Comparison of ENCODE assay signal across 7 mouse cellular contexts in genomic region chr3:115713417-115714048, GRCm38 (mm10). TPM values are rescaled to one million over a fixed set of nuclear protein-coding genes. Genes with fewer than 3 reads are reported as not detected.
DNase-seq lines count a peak whose midpoint lies in the region; ATAC-seq and TF ChIP-seq lines count a peak whose summit lies in the region.

No protein-coding gene starts in this region.

- H3K4me1 ChIP-seq in ES-Bruce4 (ENCODE audit: control insufficient read depth, insufficient read depth, low read length) = no peaks in the 10 kb centered on the region
- H3K4me1 ChIP-seq in bone marrow macrophage, adult 2 months (ENCODE audit: control insufficient read depth, insufficient read depth, low read length) = peaks cover 27% of the 10 kb centered on the region
- peaks cover 18% of the 10 kb centered on the region for H3K4me1 ChIP-seq in liver, embryonic 16.5 days (ENCODE audit: control insufficient read depth, low read depth, low read length)
- H3K4me1 ChIP-seq in small intestine, adult 2 months (ENCODE audit: control insufficient read depth, insufficient read depth, insufficient read length, low read length) = 0 out of 2 replicates have a peak, but pooled peaks cover 3% of the 10 kb centered on the region

- no peak overlapping the region for H3K27ac ChIP-seq in ES-Bruce4 (ENCODE audit: insufficient read depth, low read length)
- peak overlapping the region; percentile 48 for H3K27ac ChIP-seq in bone marrow macrophage, adult 2 months (ENCODE audit: insufficient read depth, low read depth, low read length)
- peak overlapping the region; percentile 31 for H3K27ac ChIP-seq in liver, embryonic 16.5 days (ENCODE audit: low read length)
- peak overlapping the region; percentile 49 for H3K27ac ChIP-seq in small intestine, adult 2 months (ENCODE audit: insufficient read depth, low read depth, low read length)

- no peak for TF ChIP-seq EP300 in ES-Bruce4 (IDR thresholded peaks at IDR 0.05; ENCODE audit: insufficient read depth, low read depth, low read length)

- H3K4me3 ChIP-seq in ES-Bruce4 (ENCODE audit: low read depth, low read length) = no peak overlapping the region
- H3K4me3 ChIP-seq in bone marrow macrophage, adult 2 months (ENCODE audit: insufficient read depth, low read length) = peak overlapping the region; percentile 86
- peak overlapping the region; percentile 67 for H3K4me3 ChIP-seq in liver, embryonic 16.5 days (ENCODE audit: low read depth, low read length)
- H3K4me3 ChIP-seq in small intestine, adult 2 months (ENCODE audit: low read depth, low read length) = peak overlapping the region; percentile 59

- peak; percentile 26 to 30 for DNase-seq in heart, postnatal 14 days
- no peak for DNase-seq in thymus, postnatal 36 days
- DNase-seq in thymus, postnatal 0 days (ENCODE audit: low spot score) = no peak

- peak overlapping the region; percentile 85 for H3K4me2 ChIP-seq in liver, embryonic 16.5 days (ENCODE audit: low read depth, low read length)

- no peak for ATAC-seq in liver, embryonic 16.5 days (ENCODE audit: low read depth)

- intact Hi-C loops in heart, postnatal 14 days (cut with DNase I) = loop anchor here (2.0 kb wide), 3 partner anchors 51 to 265 kb away; partner anchors contain the start of gene Dph5

- no peak for TF ChIP-seq POLR2A in ES-Bruce4 (IDR thresholded peaks at IDR 0.05; ENCODE audit: insufficient read depth, low read length)
- TF ChIP-seq POLR2A in bone marrow macrophage, adult 2 months (IDR thresholded peaks at IDR 0.05; ENCODE audit: borderline replicate concordance, low read depth, low read length) = no peak
- TF ChIP-seq POLR2A in small intestine, adult 2 months (IDR thresholded peaks at IDR 0.05; ENCODE audit: low read depth, low read length) = no peak

- 0 out of 2 replicates have a peak overlapping the region, but pooled peaks have one; percentile 1 for H3K9ac ChIP-seq in ES-Bruce4 (ENCODE audit: low read depth, poor library complexity, severe bottlenecking)
- H3K9ac ChIP-seq in liver, embryonic 16.5 days (ENCODE audit: low read depth, low read length) = peak overlapping the region; percentile 59

- no peaks in the 10 kb centered on the region for H3K9me3 ChIP-seq in ES-Bruce4 (replicated peaks; ENCODE audit: control insufficient read depth, insufficient read depth, low read length, poor library complexity, severe bottlenecking)
- no peaks in the 10 kb centered on the region for H3K9me3 ChIP-seq in liver, embryonic 16.5 days (replicated peaks; ENCODE audit: control insufficient read depth, low read length)

- no peaks in the 10 kb centered on the region for H3K36me3 ChIP-seq in ES-Bruce4 (ENCODE audit: control insufficient read depth, insufficient read depth, low read length, poor library complexity, severe bottlenecking)
- no peaks in the 10 kb centered on the region; the same call in 1 of the 2 replicates for H3K36me3 ChIP-seq in liver, embryonic 16.5 days (ENCODE audit: control insufficient read depth, insufficient read depth)
- H3K36me3 ChIP-seq in small intestine, adult 2 months (ENCODE audit: control insufficient read depth, insufficient read depth, low read length) = no peaks in the 10 kb centered on the region

- 5% methylated on average over 22 of the region's 22 CpGs for WGBS in liver, embryonic 16.5 days (ENCODE audit: insufficient replicate concordance)
- 31% methylated on average over 22 of the region's 22 CpGs for WGBS in small intestine, adult 2 months

- H3K27me3 ChIP-seq in ES-Bruce4 (ENCODE audit: control insufficient read depth, insufficient read depth, low read length, poor library complexity, severe bottlenecking) = no peaks in the 10 kb centered on the region
- no peaks in the 10 kb centered on the region for H3K27me3 ChIP-seq in liver, embryonic 16.5 days (ENCODE audit: control insufficient read depth, insufficient read depth, low read depth, low read length)
- peaks cover 18% of the 10 kb centered on the region; the same call in 1 of the 2 replicates for H3K27me3 ChIP-seq in small intestine, adult 2 months (ENCODE audit: control insufficient read depth, insufficient read depth, low read length)

- no peak for TF ChIP-seq CTCF in ES-Bruce4 (IDR thresholded peaks at IDR 0.05; ENCODE audit: low read depth, low read length)
- no peak for TF ChIP-seq CTCF in bone marrow macrophage, adult 2 months (IDR thresholded peaks at IDR 0.05; ENCODE audit: low read depth, low read length)
- no peak for TF ChIP-seq CTCF in small intestine, adult 2 months (IDR thresholded peaks at IDR 0.05; ENCODE audit: extremely low read depth, insufficient read length, insufficient replicate concordance, low read depth, low read length)

RNA-seq across cellular contexts. Expression of gene S1pr1, which starts 1.3 kb away (rescaled TPM):
- polyA plus RNA-seq in ES-Bruce4 (2011; ENCODE audit: insufficient read depth, insufficient read length, low read depth, missing spikeins) = 2.0 TPM in 2 replicates
- 48.7 and 58.0 TPM in 2 replicates for polyA plus RNA-seq in bone marrow macrophage, adult 2 months (2012; ENCODE audit: insufficient read depth, insufficient read length, missing spikeins)
- 100 to 1,000 TPM in 1 of 2 experiments, 10 to 100 TPM in 1; 99.1 to 105 TPM for total RNA-seq in heart, postnatal 14 days (2021)
- polyA plus RNA-seq in liver, embryonic 16.5 days (2015; fragmentation: Nextera tagmentation; extraction: Ambion mirVana) = 10.4 TPM in 2 replicates
- 7.5 and 13.5 TPM in 2 replicates for polyA plus RNA-seq in small intestine, adult 2 months (2012; rRNA removed)
- 12.3 and 13.2 TPM in 2 replicates for polyA plus RNA-seq in thymus, postnatal 0 days (2015; fragmentation: Nextera tagmentation; extraction: Ambion mirVana)

Comparison
In these comparisons a context has a peak if more than half of its experiments do, and no peak if none do; other contexts are left out.
1. DNase-seq: peak in heart, postnatal 14 days (2 of 2); none in thymus, postnatal 36 days (0 of 2) and thymus, postnatal 0 days (single experiment).